Mouse (Mus musculus) small intestine, adult 2 months (tissue): ENCODE data around the gene Ccn6.

Experiments
- CTCF ChIP-seq: fragments of 200-500 bp; IDR thresholded peaks from 2 replicates; pipeline ENCODE4 v1.5.1; 2012; ENCODE audit warnings: low read depth, mild to moderate bottlenecking, control low read depth, inconsistent platforms, low read length, moderate library complexity, mixed read lengths; ENCODE audit not compliant: insufficient replicate concordance, insufficient read length; ENCODE audit errors: extremely low read depth
- POLR2A ChIP-seq: fragments of 200-500 bp; IDR thresholded peaks from 2 replicates; pipeline ENCODE4 v1.6.1; 2012; ENCODE audit warnings: low read depth, mild to moderate bottlenecking, control low read depth, inconsistent platforms, low read length, moderate library complexity

GRCm38 (mm10) chr10:39138761-39139160 lies 24.8 kb downstream of the Ccn6 start:
- TF ChIP-seq POLR2A: no peak
- TF ChIP-seq CTCF: no peak
